Mouse (Mus musculus) lung, postnatal 0 days (tissue): ENCODE measurements around the gene Foxp2. TPM values are rescaled to one million over a fixed set of nuclear protein-coding genes. Genes with fewer than 3 reads are reported as not detected.

Experiments used
- ATAC-seq: fragments of 200-750 bp; cut with Nextera tagmentation; 2 replicates; pipeline ENCODE4 v1.8.0; 2017; ENCODE audit warnings: moderate library complexity
- DNase-seq: peaks from one replicate; pipeline ENCODE4 v3.0.0-alpha.2; 2016; ENCODE audit warnings: low spot score
- H3K27ac ChIP-seq: fragments of 300-500 bp; sonication (generic); 2 replicates; pipeline ENCODE4 v1.5.1; 2014; ENCODE audit warnings: antibody characterized with exemption, mild to moderate bottlenecking, low read length, mixed read lengths
- H3K27me3 ChIP-seq: fragments of 300-500 bp; sonication (generic); replicated peaks from 2 replicates; pipeline ENCODE4 v1.6.1; 2014; ENCODE audit warnings: low read length, mixed read lengths; ENCODE audit not compliant: insufficient read depth
- H3K36me3 ChIP-seq: fragments of 300-500 bp; sonication (generic); 2 replicates; pipeline ENCODE4 v1.6.1; 2014; ENCODE audit warnings: low read length, mixed read lengths; ENCODE audit not compliant: insufficient read depth
- H3K4me1 ChIP-seq: fragments of 300-500 bp; sonication (generic); 2 replicates; pipeline ENCODE4 v1.6.1; 2014; ENCODE audit warnings: antibody characterized with exemption, low read depth, low read length, mixed read lengths; ENCODE audit not compliant: insufficient read depth
- H3K4me2 ChIP-seq: fragments of 300-500 bp; sonication (generic); replicated peaks from 2 replicates; pipeline ENCODE4 v1.6.1; 2014; ENCODE audit warnings: low read depth, mild to moderate bottlenecking, low read length, moderate library complexity, mixed read lengths
- H3K4me3 ChIP-seq: fragments of 300-500 bp; sonication (generic); 2 replicates; pipeline ENCODE4 v1.5.1; 2014; ENCODE audit warnings: low read depth, low read length
- H3K9ac ChIP-seq: fragments of 300-500 bp; sonication (generic); replicated peaks from 2 replicates; pipeline ENCODE4 v1.6.1; 2014; ENCODE audit warnings: low read depth, mild to moderate bottlenecking
- H3K9me3 ChIP-seq: fragments of 300-500 bp; sonication (generic); 2 replicates; pipeline ENCODE4 v1.6.1; 2016; ENCODE audit warnings: low read length, mixed read lengths
- CTCF ChIP-seq: IDR thresholded peaks from 2 replicates; pipeline ENCODE4 v1.5.1; 2016; ENCODE audit warnings: antibody characterized with exemption, mild to moderate bottlenecking
- EP300 ChIP-seq: IDR thresholded peaks from 2 replicates; pipeline ENCODE4 v1.6.1; 2016; ENCODE audit warnings: antibody characterized with exemption, mild to moderate bottlenecking, control low read depth
- WGBS: fragments of 180-500 bp; shearing (Covaris S2); extraction: QIAGEN DNeasy Blood & Tissue Kit; methylation state at CpG from one replicate; pipeline ENCODE4 v1.1.7; 2014; 5-methylcytosine and 5-hydroxymethylcytosine counted together
- polyA plus RNA-seq: library from polyadenylated mRNA; unstranded; fragments of >200 nt; fragmentation: Nextera tagmentation; extraction: Ambion mirVana; gene quantifications from 2 replicates; pipeline ENCODE4 v1.2.1, GENCODE M21; 2015

The Foxp2 gene
- polyA plus RNA-seq, 1 experiment from 2014 or later = 9.8 TPM

GRCm38 (mm10) chr6:14924976-14925489 lies 23.9 kb downstream of the Foxp2 start:
- no peak overlapping the region for H3K4me3 ChIP-seq
- no peak overlapping the region for H3K4me2 ChIP-seq
- H3K9me3 ChIP-seq = no peaks in the 10 kb centered on the region
- no peak overlapping the region for H3K9ac ChIP-seq
- no peaks in the 10 kb centered on the region for H3K36me3 ChIP-seq
- ATAC-seq (no peak), DNase-seq (no peak)
- no peak overlapping the region for H3K27ac ChIP-seq
- TF ChIP-seq EP300 (no peak), CTCF (no peak)
- H3K4me1 ChIP-seq = no peaks in the 10 kb centered on the region
- WGBS = 65% methylated on average over 4 of the region's 4 CpGs
- H3K27me3 ChIP-seq = no peaks in the 10 kb centered on the region

GRCm38 (mm10) chr6:14951060-14951459 lies 49.9 kb downstream of the Foxp2 start:
- no peak overlapping the region for H3K4me3 ChIP-seq
- no peaks in the 10 kb centered on the region for H3K9me3 ChIP-seq
- no peaks in the 10 kb centered on the region for H3K36me3 ChIP-seq
- ATAC-seq = no peak
- H3K27ac ChIP-seq = no peak overlapping the region
- WGBS = 78% methylated on average over 6 of the region's 6 CpGs
- H3K27me3 ChIP-seq = no peaks in the 10 kb centered on the region
- no peak for DNase-seq
- TF ChIP-seq EP300 (no peak), CTCF (no peak)
- H3K4me1 ChIP-seq = no peaks in the 10 kb centered on the region
- no peak overlapping the region for H3K9ac ChIP-seq
- no peak overlapping the region for H3K4me2 ChIP-seq

DNA sequence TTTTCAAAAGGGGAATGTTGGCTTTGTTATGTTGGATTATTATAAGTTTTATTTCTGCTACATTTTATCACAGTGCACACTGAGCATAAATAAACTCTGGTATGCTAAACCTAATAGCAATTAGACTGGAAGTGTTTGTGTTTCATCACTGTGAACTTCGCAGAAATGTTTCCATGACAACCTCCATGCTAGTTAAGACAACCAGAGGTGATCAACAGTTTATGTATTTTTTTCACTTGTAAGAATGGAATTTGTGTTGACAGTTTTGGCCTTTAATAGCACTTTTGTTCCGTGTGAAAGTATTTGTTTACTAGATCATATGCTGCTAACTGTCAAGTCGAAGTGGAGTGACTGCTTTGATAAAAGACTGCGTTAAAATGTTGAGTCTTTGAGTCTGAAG lies 51.6 kb downstream of the Foxp2 start:
- DNase-seq (no peak), ATAC-seq (no peak)
- no peaks in the 10 kb centered on the region for H3K27me3 ChIP-seq
- TF ChIP-seq EP300 (no peak), CTCF (no peak)
- H3K27ac ChIP-seq = no peak overlapping the region
- WGBS = 35% methylated on average over 4 of the region's 4 CpGs
- no peak overlapping the region for H3K4me2 ChIP-seq
- no peak overlapping the region for H3K4me3 ChIP-seq
- no peaks in the 10 kb centered on the region for H3K4me1 ChIP-seq
- H3K9me3 ChIP-seq = no peaks in the 10 kb centered on the region
- no peaks in the 10 kb centered on the region for H3K36me3 ChIP-seq
- no peak overlapping the region for H3K9ac ChIP-seq

GRCm38 (mm10) chr6:14977042-14977441 lies 75.9 kb downstream of the Foxp2 start:
- Histone ChIP-seq H3K27ac (no peak overlapping the region), H3K9ac (no peak overlapping the region), H3K36me3 (no peaks in the 10 kb centered on the region), H3K9me3 (0 out of 2 replicates have a peak, but pooled peaks cover 3% of the 10 kb centered on the region), H3K4me3 (no peak overlapping the region), H3K27me3 (no peaks in the 10 kb centered on the region), H3K4me1 (no peaks in the 10 kb centered on the region), H3K4me2 (no peak overlapping the region)
- TF ChIP-seq CTCF (no peak), EP300 (no peak)
- ATAC-seq (no peak), DNase-seq (no peak)
- 27% methylated on average over 3 of the region's 3 CpGs for WGBS

DNA sequence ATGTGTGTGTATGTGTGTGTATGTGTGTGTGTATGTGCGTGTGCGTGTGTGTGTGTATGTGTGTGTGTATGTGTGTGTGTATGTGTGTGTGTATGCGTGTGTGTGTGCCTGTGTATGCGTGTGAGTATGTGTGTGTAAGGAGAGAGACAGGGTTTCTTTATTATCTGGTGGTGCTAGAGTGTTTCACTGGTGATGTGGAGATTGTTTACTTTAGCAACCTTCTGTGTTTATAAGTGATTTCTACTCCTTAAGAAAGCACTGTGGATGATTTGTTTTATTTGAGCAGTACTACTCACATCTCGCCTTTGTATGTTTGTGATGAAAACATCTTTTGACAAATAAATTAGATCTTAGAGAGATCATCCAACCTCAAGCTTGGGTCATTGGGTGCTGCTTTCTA lies 77.1 kb downstream of the Foxp2 start:
- Histone ChIP-seq H3K4me2 (no peak overlapping the region), H3K4me1 (no peaks in the 10 kb centered on the region), H3K9me3 (0 out of 2 replicates have a peak, but pooled peaks cover 3% of the 10 kb centered on the region), H3K27ac (no peak overlapping the region), H3K9ac (no peak overlapping the region), H3K27me3 (no peaks in the 10 kb centered on the region), H3K36me3 (no peaks in the 10 kb centered on the region), H3K4me3 (no peak overlapping the region)
- ATAC-seq = no peak
- TF ChIP-seq EP300 (no peak), CTCF (no peak)
- 66% methylated on average over 5 of the region's 5 CpGs for WGBS
- no peak for DNase-seq

DNA sequence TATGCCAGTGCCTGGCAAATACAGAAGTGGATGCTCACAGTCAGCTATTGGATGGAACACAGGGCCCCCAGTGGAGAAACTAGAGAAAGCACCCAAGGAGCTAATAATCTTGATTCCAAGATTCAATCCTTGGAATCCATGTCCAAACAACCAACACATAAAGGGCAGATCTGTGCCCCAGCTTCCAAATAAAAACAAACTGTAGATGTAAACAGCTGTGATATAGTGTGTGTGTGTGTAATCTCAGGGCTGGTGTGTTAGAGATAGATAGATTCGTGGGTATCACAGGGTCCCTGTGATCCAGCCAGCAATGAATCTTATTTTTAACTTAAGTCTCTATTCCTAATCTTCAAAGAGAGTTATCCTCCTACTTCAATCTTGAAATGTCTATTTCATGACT lies 107.0 kb downstream of the Foxp2 start:
- Histone ChIP-seq H3K4me3 (no peak overlapping the region), H3K36me3 (no peaks in the 10 kb centered on the region)
- no peak; the same call in 1 of the 2 replicates for ATAC-seq

DNA sequence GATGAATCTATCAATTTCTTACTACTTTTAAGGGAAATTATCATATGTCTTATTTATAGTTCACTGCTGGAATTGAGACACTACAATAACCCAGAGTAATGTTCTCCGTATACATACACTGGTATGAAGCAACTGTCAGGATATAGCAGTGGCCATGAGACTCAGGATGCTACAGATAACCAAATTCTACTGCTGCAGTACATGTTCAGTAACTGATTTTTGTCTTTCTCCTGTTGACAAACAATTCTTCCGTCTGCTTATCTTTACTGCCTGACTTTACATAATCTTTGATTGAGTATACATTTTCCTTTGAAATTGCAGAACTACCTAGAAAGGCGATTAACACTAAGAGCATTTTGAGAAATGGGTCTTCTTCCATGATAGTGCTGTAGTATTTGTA lies 127.3 kb downstream of the Foxp2 start:
- no peak overlapping the region for H3K4me2 ChIP-seq
- H3K4me1 ChIP-seq = no peaks in the 10 kb centered on the region
- no peak for DNase-seq
- no peak for TF ChIP-seq CTCF
- no peaks in the 10 kb centered on the region for H3K27me3 ChIP-seq
- no peak overlapping the region for H3K4me3 ChIP-seq
- H3K27ac ChIP-seq = no peak overlapping the region
- H3K9me3 ChIP-seq = no peaks in the 10 kb centered on the region
- 75% methylated on average over 3 of the region's 3 CpGs for WGBS
- no peaks in the 10 kb centered on the region for H3K36me3 ChIP-seq
- ATAC-seq = no peak
- no peak overlapping the region for H3K9ac ChIP-seq

More for the DNA sequence above, 107.0 kb downstream of the Foxp2 start:
- H3K27me3 ChIP-seq = no peaks in the 10 kb centered on the region
- no peak overlapping the region for H3K4me2 ChIP-seq
- TF ChIP-seq EP300 (no peak), CTCF (peak; percentile 48)
- no peak for DNase-seq
- H3K9me3 ChIP-seq = no peaks in the 10 kb centered on the region
- 63% methylated on average over 1 of the region's 1 CpGs for WGBS
- no peak overlapping the region for H3K9ac ChIP-seq
- H3K27ac ChIP-seq = no peak overlapping the region
- H3K4me1 ChIP-seq = no peaks in the 10 kb centered on the region
